Mouse (Mus musculus): ENCODE measurements around the gene Fcgr4.

- TF ChIP-seq CTCF (IDR thresholded peaks at IDR 0.05; ENCODE audit: control insufficient read depth, insufficient read depth, insufficient read length) = no peak
- no peak for TF ChIP-seq MAX (IDR thresholded peaks at IDR 0.05)
- peak; percentile 48 for TF ChIP-seq CEBPB (IDR thresholded peaks at IDR 0.05; ENCODE audit: low read depth)
- no peak for TF ChIP-seq MYOG (IDR thresholded peaks at IDR 0.05; ENCODE audit: control insufficient read depth, extremely low read depth, insufficient read length)
These were observed 15.0 kb downstream of the Fcgr4 start for GRCm38 (mm10) chr1:171033756-171034155.

Measured in C2C12 (cell line).